Mouse (Mus musculus): ENCODE data around the gene Itpr2. TPM values are rescaled to one million over a fixed set of nuclear protein-coding genes. Genes with fewer than 3 reads are reported as not detected.

The Itpr2 gene
- polyA plus RNA-seq, 1 experiment = 31.9 TPM

DNA sequence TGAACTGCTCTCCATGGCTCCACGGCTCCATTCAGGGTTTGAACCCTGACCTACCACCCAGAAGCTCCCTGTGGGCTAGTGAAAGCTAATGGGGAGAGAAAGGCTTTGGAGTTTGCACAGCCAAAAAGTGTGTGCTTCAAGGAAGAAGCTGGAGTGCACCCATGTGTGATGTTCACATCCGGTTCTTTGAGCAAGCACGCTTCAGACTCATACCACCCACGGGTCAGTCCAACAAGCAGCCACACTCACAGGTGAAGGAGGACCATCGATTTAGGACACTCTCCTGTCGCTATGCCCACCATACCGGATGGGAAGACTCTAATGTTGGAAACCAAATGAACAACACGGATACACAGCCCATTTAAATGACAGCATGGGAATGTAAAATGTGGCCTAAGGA, 9.5 kb upstream of the Itpr2 start:
- Histone ChIP-seq H3K27me3 (replicated peaks; ENCODE audit: control insufficient read depth, insufficient read depth, low read length) (no peaks in the 10 kb centered on the region), H3K36me3 (ENCODE audit: control insufficient read depth, insufficient read depth, low read length) (no peaks in the 10 kb centered on the region), H3K4me1 (ENCODE audit: control insufficient read depth, insufficient read depth, low read length) (no peaks in the 10 kb centered on the region), H3K4me3 (ENCODE audit: insufficient read depth, low read depth, low read length) (no peak overlapping the region), H3K27ac (ENCODE audit: insufficient read depth, low read depth, low read length) (no peak overlapping the region)
- no peak for TF ChIP-seq CTCF (conservative IDR thresholded peaks at IDR 0.05; ENCODE audit: insufficient read depth, insufficient read length, low read depth, low read length)
- no peak for TF ChIP-seq POLR2A (IDR thresholded peaks at IDR 0.05; ENCODE audit: low read depth, low read length)
- no peak for DNase-seq
- 63% methylated on average over 8 of the region's 8 CpGs for WGBS

DNA sequence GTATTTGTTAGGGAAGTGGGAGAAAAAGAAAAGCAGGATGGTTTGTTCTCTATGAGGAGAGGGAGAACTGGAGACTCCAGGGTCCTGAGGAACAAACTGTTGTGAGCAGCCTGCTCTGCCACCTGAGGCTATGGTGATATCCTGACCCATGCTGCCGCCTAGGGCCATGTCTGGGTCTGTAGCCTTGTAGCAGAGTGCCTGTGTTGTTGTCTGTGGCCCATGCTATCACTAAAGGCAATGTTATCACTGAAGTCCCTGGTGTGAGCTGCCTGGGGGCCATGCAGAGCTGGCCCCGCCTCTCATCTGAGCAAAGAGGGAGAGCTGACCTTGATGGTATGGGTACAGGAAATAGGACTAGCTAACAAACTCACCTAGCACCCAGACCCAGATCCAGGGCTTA, 7.9 kb upstream of the Itpr2 start:
- no peak for DNase-seq
- Histone ChIP-seq H3K4me3 (ENCODE audit: insufficient read depth, low read depth, low read length) (no peak overlapping the region), H3K27ac (ENCODE audit: insufficient read depth, low read depth, low read length) (no peak overlapping the region), H3K4me1 (ENCODE audit: control insufficient read depth, insufficient read depth, low read length) (no peaks in the 10 kb centered on the region), H3K36me3 (ENCODE audit: control insufficient read depth, insufficient read depth, low read length) (no peaks in the 10 kb centered on the region), H3K27me3 (replicated peaks; ENCODE audit: control insufficient read depth, insufficient read depth, low read length) (no peaks in the 10 kb centered on the region)
- TF ChIP-seq POLR2A (IDR thresholded peaks at IDR 0.05; ENCODE audit: low read depth, low read length) = no peak
- no peak for TF ChIP-seq CTCF (conservative IDR thresholded peaks at IDR 0.05; ENCODE audit: insufficient read depth, insufficient read length, low read depth, low read length)
- WGBS = 94% methylated on average over 2 of the region's 2 CpGs

- Histone ChIP-seq H3K4me3 (ENCODE audit: insufficient read depth, low read depth, low read length) (no peak overlapping the region), H3K36me3 (ENCODE audit: control insufficient read depth, insufficient read depth, low read length) (no peaks in the 10 kb centered on the region), H3K27ac (ENCODE audit: insufficient read depth, low read depth, low read length) (no peak overlapping the region), H3K4me1 (ENCODE audit: control insufficient read depth, insufficient read depth, low read length) (peaks cover 5% of the 10 kb centered on the region; the same call in 1 of the 2 replicates), H3K27me3 (replicated peaks; ENCODE audit: control insufficient read depth, insufficient read depth, low read length) (no peaks in the 10 kb centered on the region)
- WGBS = 91% methylated on average over 2 of the region's 2 CpGs
- DNase-seq = no peak
- TF ChIP-seq POLR2A (IDR thresholded peaks at IDR 0.05; ENCODE audit: low read depth, low read length) (no peak), CTCF (conservative IDR thresholded peaks at IDR 0.05; ENCODE audit: insufficient read depth, insufficient read length, low read depth, low read length) (no peak)
Observed at GRCm38 (mm10) chr6:146504459-146504858, 2.4 kb upstream of the Itpr2 start.

- no peak for DNase-seq
Observed at GRCm38 (mm10) chr6:146502856-146503255, 833 bp upstream of the Itpr2 start.

DNA sequence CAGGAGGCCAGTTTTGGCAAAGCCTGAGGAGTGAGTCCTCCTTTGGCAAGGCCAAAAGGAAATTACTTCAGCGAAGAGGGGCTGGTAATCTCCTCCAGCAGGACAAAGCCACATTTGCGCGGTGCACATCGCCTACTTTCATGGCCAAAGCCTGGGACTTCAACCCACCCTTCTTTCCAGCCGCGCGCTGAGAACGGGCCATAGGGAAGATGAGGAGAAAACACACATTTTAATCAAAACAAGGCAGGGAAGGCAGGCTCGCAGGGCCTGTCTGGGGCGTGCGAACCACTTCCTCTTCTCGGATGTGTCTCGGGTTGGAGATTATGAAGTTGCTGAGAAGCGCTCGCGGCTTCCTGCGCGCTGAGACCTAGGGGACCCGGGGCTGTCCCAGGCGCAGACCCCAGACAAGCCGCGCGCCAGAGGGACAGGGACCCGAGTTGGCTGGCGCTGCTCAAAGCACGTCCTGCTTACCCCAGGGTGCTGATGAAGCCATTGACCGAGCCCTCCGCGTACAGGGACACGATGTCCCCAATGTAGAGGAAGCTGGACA, 632 bp downstream of the Itpr2 start:
- Histone ChIP-seq H3K27ac (ENCODE audit: insufficient read depth, low read depth, low read length) (peak overlapping the region; percentile 71), H3K36me3 (ENCODE audit: control insufficient read depth, insufficient read depth, low read length) (no peaks in the 10 kb centered on the region), H3K4me3 (ENCODE audit: insufficient read depth, low read depth, low read length) (peak overlapping the region; percentile 63), H3K27me3 (replicated peaks; ENCODE audit: control insufficient read depth, insufficient read depth, low read length) (no peaks in the 10 kb centered on the region), H3K4me1 (ENCODE audit: control insufficient read depth, insufficient read depth, low read length) (peaks cover 8% of the 10 kb centered on the region; the same call in 1 of the 2 replicates)
- WGBS = under 1% methylated on average over 30 of the region's 30 CpGs
- peak; percentile 62 for DNase-seq
- TF ChIP-seq POLR2A (IDR thresholded peaks at IDR 0.05; ENCODE audit: low read depth, low read length) (no peak), CTCF (conservative IDR thresholded peaks at IDR 0.05; ENCODE audit: insufficient read depth, insufficient read length, low read depth, low read length) (no peak)

More at GRCm38 (mm10) chr6:146502856-146503255, 833 bp upstream of the Itpr2 start:
- Histone ChIP-seq H3K27ac (ENCODE audit: insufficient read depth, low read depth, low read length) (no peak overlapping the region), H3K4me1 (ENCODE audit: control insufficient read depth, insufficient read depth, low read length) (peaks cover 8% of the 10 kb centered on the region; the same call in 1 of the 2 replicates), H3K36me3 (ENCODE audit: control insufficient read depth, insufficient read depth, low read length) (no peaks in the 10 kb centered on the region), H3K4me3 (ENCODE audit: insufficient read depth, low read depth, low read length) (peak overlapping the region; percentile 63; the same call in 1 of the 2 replicates), H3K27me3 (replicated peaks; ENCODE audit: control insufficient read depth, insufficient read depth, low read length) (no peaks in the 10 kb centered on the region)
- no peak for TF ChIP-seq CTCF (conservative IDR thresholded peaks at IDR 0.05; ENCODE audit: insufficient read depth, insufficient read length, low read depth, low read length)
- TF ChIP-seq POLR2A (IDR thresholded peaks at IDR 0.05; ENCODE audit: low read depth, low read length) = no peak
- 45% methylated on average over 3 of the region's 3 CpGs for WGBS

- DNase-seq = no peak
- peak overlapping the region; percentile 71 for H3K27ac ChIP-seq (ENCODE audit: insufficient read depth, low read depth, low read length)
- 49% methylated on average over 5 of the region's 5 CpGs for WGBS
- no peaks in the 10 kb centered on the region for H3K36me3 ChIP-seq (ENCODE audit: control insufficient read depth, insufficient read depth, low read length)
- no peaks in the 10 kb centered on the region for H3K27me3 ChIP-seq (replicated peaks; ENCODE audit: control insufficient read depth, insufficient read depth, low read length)
- peak overlapping the region; percentile 63 for H3K4me3 ChIP-seq (ENCODE audit: insufficient read depth, low read depth, low read length)
- TF ChIP-seq CTCF (conservative IDR thresholded peaks at IDR 0.05; ENCODE audit: insufficient read depth, insufficient read length, low read depth, low read length) (no peak), POLR2A (IDR thresholded peaks at IDR 0.05; ENCODE audit: low read depth, low read length) (no peak)
- peaks cover 8% of the 10 kb centered on the region; the same call in 1 of the 2 replicates for H3K4me1 ChIP-seq (ENCODE audit: control insufficient read depth, insufficient read depth, low read length)
Observed at GRCm38 (mm10) chr6:146500771-146501170, 1.3 kb downstream of the Itpr2 start.

GRCm38 (mm10) chr6:146500206-146500605, 1.8 kb downstream of the Itpr2 start:
- DNase-seq = peak; percentile 70
- Histone ChIP-seq H3K27ac (ENCODE audit: insufficient read depth, low read depth, low read length) (peak overlapping the region; percentile 71), H3K4me1 (ENCODE audit: control insufficient read depth, insufficient read depth, low read length) (peaks cover 11% of the 10 kb centered on the region), H3K36me3 (ENCODE audit: control insufficient read depth, insufficient read depth, low read length) (no peaks in the 10 kb centered on the region), H3K4me3 (ENCODE audit: insufficient read depth, low read depth, low read length) (peak overlapping the region; percentile 40), H3K27me3 (replicated peaks; ENCODE audit: control insufficient read depth, insufficient read depth, low read length) (no peaks in the 10 kb centered on the region)
- WGBS = 51% methylated on average over 6 of the region's 6 CpGs
- no peak for TF ChIP-seq CTCF (conservative IDR thresholded peaks at IDR 0.05; ENCODE audit: insufficient read depth, insufficient read length, low read depth, low read length)
- TF ChIP-seq POLR2A (IDR thresholded peaks at IDR 0.05; ENCODE audit: low read depth, low read length) = no peak

All from kidney, adult 2 months (tissue).